Mouse (Mus musculus): ENCODE results near the gene Vmn1r1. TPM values are rescaled to one million over a fixed set of nuclear protein-coding genes. Genes with fewer than 3 reads are reported as not detected.
"Not testable (repeated sequence)": the region's sequence is repeated elsewhere in the genome, so short reads cannot be mapped to it uniquely, and the experiment has no call there.

Gene Vmn1r1
- polyA plus RNA-seq, 1 experiment, result not detected

DNA sequence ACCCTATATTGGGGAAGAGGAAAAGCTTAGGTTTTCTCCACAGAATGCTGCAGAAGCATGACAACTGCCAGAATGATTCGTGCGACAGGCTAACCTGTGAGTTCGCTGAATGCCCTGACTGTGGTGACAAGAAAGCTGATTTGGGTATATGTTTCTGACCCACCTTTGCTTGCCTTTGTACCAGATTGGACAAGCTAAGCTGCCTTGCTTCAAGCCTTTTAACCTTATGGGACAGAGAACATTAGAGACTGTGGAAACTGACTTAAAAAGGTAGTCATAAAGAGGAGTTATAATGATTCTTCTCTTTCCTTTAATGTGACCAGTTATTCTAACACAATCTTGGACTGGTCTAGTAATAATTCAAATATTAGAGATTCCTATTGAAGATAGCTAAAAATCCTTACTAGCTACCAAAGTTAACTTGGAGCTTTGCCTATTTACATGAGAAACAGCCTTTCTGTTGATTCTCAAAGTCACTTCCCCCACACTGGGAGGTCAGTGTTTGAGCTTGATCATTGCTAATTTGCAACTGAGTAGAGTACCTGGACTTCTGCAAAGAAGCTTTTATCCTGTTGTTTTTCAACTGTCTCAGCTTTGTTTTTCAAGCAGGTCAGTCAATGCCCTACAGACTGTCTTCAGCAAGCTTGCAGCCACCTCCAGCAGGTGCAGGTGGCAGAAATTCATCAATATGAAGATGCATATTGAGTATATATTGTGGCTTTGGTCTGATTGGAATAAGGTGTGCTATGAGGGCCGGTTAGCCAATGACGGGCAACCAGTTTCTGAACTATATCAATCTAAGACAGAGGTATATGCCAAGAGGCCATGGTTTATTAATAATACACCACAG lies 17.4 kb upstream of the Vmn1r1 start:
- H3K36me3 ChIP-seq (ENCODE audit: control insufficient read depth, insufficient read depth, low read length), result no peaks in the 10 kb centered on the region
- no peak overlapping the region for H3K4me3 ChIP-seq (ENCODE audit: control insufficient read depth, low read depth, low read length)
- H3K27me3 ChIP-seq (ENCODE audit: control insufficient read depth, insufficient read depth, low read length), result no peaks in the 10 kb centered on the region
- no peak for TF ChIP-seq POLR2A (IDR thresholded peaks at IDR 0.05; ENCODE audit: control insufficient read depth, low read depth, low read length)
- no peak for TF ChIP-seq CTCF (IDR thresholded peaks at IDR 0.05; ENCODE audit: control insufficient read depth, insufficient read depth, insufficient replicate concordance, low read depth, low read length)
- H3K27ac ChIP-seq (ENCODE audit: control insufficient read depth, insufficient read depth, low read depth, low read length), result no peak overlapping the region
- H3K4me1 ChIP-seq (ENCODE audit: control insufficient read depth, insufficient read depth, low read length), result no peaks in the 10 kb centered on the region

- H3K36me3 ChIP-seq (ENCODE audit: control insufficient read depth, insufficient read depth, low read length); H3K27ac ChIP-seq (ENCODE audit: control insufficient read depth, insufficient read depth, low read depth, low read length); H3K4me3 ChIP-seq (ENCODE audit: control insufficient read depth, low read depth, low read length); H3K27me3 ChIP-seq (ENCODE audit: control insufficient read depth, insufficient read depth, low read length); H3K4me1 ChIP-seq (ENCODE audit: control insufficient read depth, insufficient read depth, low read length): not testable (repeated sequence)
Observed at GRCm38 (mm10) chr1:182176985-182177384, 12.7 kb upstream of the Vmn1r1 start.

- not testable (repeated sequence) for H3K27ac ChIP-seq (ENCODE audit: control insufficient read depth, insufficient read depth, low read depth, low read length); H3K4me3 ChIP-seq (ENCODE audit: control insufficient read depth, low read depth, low read length); H3K4me1 ChIP-seq (ENCODE audit: control insufficient read depth, insufficient read depth, low read length); H3K36me3 ChIP-seq (ENCODE audit: control insufficient read depth, insufficient read depth, low read length); H3K27me3 ChIP-seq (ENCODE audit: control insufficient read depth, insufficient read depth, low read length)
Observed at GRCm38 (mm10) chr1:182170206-182170605, 5.9 kb upstream of the Vmn1r1 start.

- H3K27ac ChIP-seq (ENCODE audit: control insufficient read depth, insufficient read depth, low read depth, low read length), result no peak overlapping the region
- TF ChIP-seq POLR2A (IDR thresholded peaks at IDR 0.05; ENCODE audit: control insufficient read depth, low read depth, low read length) (no peak), CTCF (IDR thresholded peaks at IDR 0.05; ENCODE audit: control insufficient read depth, insufficient read depth, insufficient replicate concordance, low read depth, low read length) (no peak)
- no peaks in the 10 kb centered on the region for H3K27me3 ChIP-seq (ENCODE audit: control insufficient read depth, insufficient read depth, low read length)
- no peaks in the 10 kb centered on the region for H3K4me1 ChIP-seq (ENCODE audit: control insufficient read depth, insufficient read depth, low read length)
- H3K4me3 ChIP-seq (ENCODE audit: control insufficient read depth, low read depth, low read length), result no peak overlapping the region
- no peaks in the 10 kb centered on the region for H3K36me3 ChIP-seq (ENCODE audit: control insufficient read depth, insufficient read depth, low read length)
Observed at GRCm38 (mm10) chr1:182162951-182163350, 1.3 kb downstream of the Vmn1r1 start.

GRCm38 (mm10) chr1:182159575-182159974 lies 4.7 kb downstream of the Vmn1r1 start:
- H3K4me3 ChIP-seq (ENCODE audit: control insufficient read depth, low read depth, low read length), result no peak overlapping the region
- no peaks in the 10 kb centered on the region for H3K4me1 ChIP-seq (ENCODE audit: control insufficient read depth, insufficient read depth, low read length)
- TF ChIP-seq CTCF (IDR thresholded peaks at IDR 0.05; ENCODE audit: control insufficient read depth, insufficient read depth, insufficient replicate concordance, low read depth, low read length) (no peak), POLR2A (IDR thresholded peaks at IDR 0.05; ENCODE audit: control insufficient read depth, low read depth, low read length) (no peak)
- no peaks in the 10 kb centered on the region for H3K36me3 ChIP-seq (ENCODE audit: control insufficient read depth, insufficient read depth, low read length)
- H3K27me3 ChIP-seq (ENCODE audit: control insufficient read depth, insufficient read depth, low read length), result no peaks in the 10 kb centered on the region
- no peak overlapping the region for H3K27ac ChIP-seq (ENCODE audit: control insufficient read depth, insufficient read depth, low read depth, low read length)

DNA sequence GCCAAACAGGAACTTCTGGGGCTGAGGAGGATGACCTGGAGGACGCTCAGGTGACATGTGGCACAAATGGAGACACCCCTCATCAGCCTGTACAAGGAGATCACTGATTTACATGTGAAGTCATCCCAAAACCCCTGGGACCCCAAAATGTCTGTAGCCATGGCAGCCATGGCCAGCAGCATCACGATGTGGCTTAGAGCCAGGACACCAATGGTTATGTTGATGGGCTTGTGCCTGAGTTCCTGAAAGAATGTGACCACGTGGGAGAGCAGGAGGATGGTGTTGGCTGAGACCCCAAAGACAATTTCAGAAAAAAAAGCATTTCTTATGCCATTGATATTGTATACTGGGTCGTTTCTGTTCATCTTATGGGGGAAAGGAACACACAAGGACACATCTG lies 6.6 kb downstream of the Vmn1r1 start:
- no peak overlapping the region for H3K27ac ChIP-seq (ENCODE audit: control insufficient read depth, insufficient read depth, low read depth, low read length)
- H3K36me3 ChIP-seq (ENCODE audit: control insufficient read depth, insufficient read depth, low read length), result no peaks in the 10 kb centered on the region
- no peaks in the 10 kb centered on the region for H3K27me3 ChIP-seq (ENCODE audit: control insufficient read depth, insufficient read depth, low read length)
- no peaks in the 10 kb centered on the region for H3K4me1 ChIP-seq (ENCODE audit: control insufficient read depth, insufficient read depth, low read length)
- TF ChIP-seq POLR2A (IDR thresholded peaks at IDR 0.05; ENCODE audit: control insufficient read depth, low read depth, low read length), result no peak
- no peak for TF ChIP-seq CTCF (IDR thresholded peaks at IDR 0.05; ENCODE audit: control insufficient read depth, insufficient read depth, insufficient replicate concordance, low read depth, low read length)
- H3K4me3 ChIP-seq (ENCODE audit: control insufficient read depth, low read depth, low read length), result no peak overlapping the region

- H3K27me3 ChIP-seq (ENCODE audit: control insufficient read depth, insufficient read depth, low read length), result no peaks in the 10 kb centered on the region
- TF ChIP-seq CTCF (IDR thresholded peaks at IDR 0.05; ENCODE audit: control insufficient read depth, insufficient read depth, insufficient replicate concordance, low read depth, low read length) (no peak; the same call in 1 of the 2 replicates), POLR2A (IDR thresholded peaks at IDR 0.05; ENCODE audit: control insufficient read depth, low read depth, low read length) (no peak)
- H3K4me3 ChIP-seq (ENCODE audit: control insufficient read depth, low read depth, low read length), result no peak overlapping the region
- H3K27ac ChIP-seq (ENCODE audit: control insufficient read depth, insufficient read depth, low read depth, low read length), result no peak overlapping the region
- H3K4me1 ChIP-seq (ENCODE audit: control insufficient read depth, insufficient read depth, low read length), result no peaks in the 10 kb centered on the region
- H3K36me3 ChIP-seq (ENCODE audit: control insufficient read depth, insufficient read depth, low read length), result no peaks in the 10 kb centered on the region
Observed at GRCm38 (mm10) chr1:182149966-182150365, 14.3 kb downstream of the Vmn1r1 start.
